Mouse (Mus musculus): ENCODE data around the gene Slc5a10.

- TF ChIP-seq CTCF (IDR thresholded peaks at IDR 0.05) (no peak), POLR2A (IDR thresholded peaks at IDR 0.05; ENCODE audit: insufficient read depth, low read depth, low read length) (no peak)
These were observed 71.5 kb downstream of the Slc5a10 start for GRCm38 (mm10) chr11:61649163-61649580.

Data from heart, adult 2 months (tissue).